Mouse (Mus musculus): Measurements from ENCODE around the gene Map2k5.

DNA sequence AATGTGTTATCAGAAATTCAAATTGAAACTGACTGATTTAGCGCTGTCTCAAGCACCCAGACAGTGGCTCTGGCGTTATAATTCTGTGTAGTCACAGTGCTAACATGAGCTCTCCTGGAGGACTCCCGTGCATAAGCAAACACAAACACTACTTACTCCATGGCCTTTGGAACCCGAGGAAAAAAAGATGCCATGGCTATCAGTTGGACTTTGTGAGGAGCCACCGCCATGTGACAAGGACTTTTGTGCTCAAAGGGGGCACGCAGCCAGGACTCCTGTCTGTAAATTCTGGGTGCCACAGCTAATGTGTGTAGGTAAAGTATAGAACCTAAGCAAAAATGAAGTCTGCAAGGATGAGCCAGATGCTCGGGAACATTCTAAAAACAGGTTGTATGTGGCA lies 192.5 kb downstream of the Map2k5 start:
- TF ChIP-seq CTCF (IDR thresholded peaks at IDR 0.05; ENCODE audit: extremely low read depth, insufficient read depth, insufficient read length, insufficient replicate concordance): no peak
- TF ChIP-seq POLR2A (IDR thresholded peaks at IDR 0.05; ENCODE audit: low read depth, low read length): no peak
